Mouse (Mus musculus): Measurements from ENCODE around the gene Gzmk.

Gzmk gene

DNA sequence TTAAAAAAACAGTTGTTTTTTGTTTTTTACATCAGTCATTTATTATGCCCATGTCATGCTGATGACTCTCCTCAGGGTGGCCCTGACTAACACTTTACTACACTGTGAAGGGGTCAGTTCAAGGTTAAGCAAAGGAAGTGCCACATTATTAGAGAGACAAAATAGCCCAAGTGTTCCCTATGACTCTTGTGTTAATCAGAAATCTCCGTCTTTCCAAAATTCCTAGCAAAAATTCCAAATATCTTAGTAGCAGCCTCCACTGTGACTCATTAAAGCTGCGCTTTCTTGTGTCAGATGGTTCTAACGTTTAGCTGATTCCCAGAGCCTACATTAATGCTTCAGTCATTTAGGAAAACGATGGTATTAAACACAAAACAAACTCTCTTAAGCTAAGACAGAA lies 23.5 kb downstream of the Gzmk start:
- no peak for DNase-seq

GRCm38 (mm10) chr13:113201631-113202030 lies 24.1 kb downstream of the Gzmk start:
- DNase-seq: no peak

DNA sequence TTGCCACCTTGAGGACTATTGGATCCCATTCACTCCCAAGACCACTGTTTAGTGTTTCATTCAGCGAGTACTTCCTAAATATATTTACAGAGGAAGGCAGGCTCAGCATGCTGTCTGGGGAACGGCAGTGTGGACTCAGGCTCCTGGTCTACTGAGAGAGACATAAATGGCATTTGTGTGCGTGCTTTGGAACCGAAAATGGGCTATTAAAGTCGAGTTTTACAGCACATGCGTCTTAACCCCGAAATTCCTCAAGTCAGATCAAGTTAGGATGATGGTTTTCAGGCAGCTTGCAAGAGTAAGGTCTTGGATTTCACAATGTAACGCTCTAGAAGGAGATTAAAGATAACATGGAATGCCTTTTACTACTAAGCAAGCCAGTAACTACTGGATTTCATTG lies 25.0 kb downstream of the Gzmk start:
- DNase-seq: no peak

- no peak for DNase-seq
These were observed 26.4 kb downstream of the Gzmk start for GRCm38 (mm10) chr13:113199331-113199730.

DNA sequence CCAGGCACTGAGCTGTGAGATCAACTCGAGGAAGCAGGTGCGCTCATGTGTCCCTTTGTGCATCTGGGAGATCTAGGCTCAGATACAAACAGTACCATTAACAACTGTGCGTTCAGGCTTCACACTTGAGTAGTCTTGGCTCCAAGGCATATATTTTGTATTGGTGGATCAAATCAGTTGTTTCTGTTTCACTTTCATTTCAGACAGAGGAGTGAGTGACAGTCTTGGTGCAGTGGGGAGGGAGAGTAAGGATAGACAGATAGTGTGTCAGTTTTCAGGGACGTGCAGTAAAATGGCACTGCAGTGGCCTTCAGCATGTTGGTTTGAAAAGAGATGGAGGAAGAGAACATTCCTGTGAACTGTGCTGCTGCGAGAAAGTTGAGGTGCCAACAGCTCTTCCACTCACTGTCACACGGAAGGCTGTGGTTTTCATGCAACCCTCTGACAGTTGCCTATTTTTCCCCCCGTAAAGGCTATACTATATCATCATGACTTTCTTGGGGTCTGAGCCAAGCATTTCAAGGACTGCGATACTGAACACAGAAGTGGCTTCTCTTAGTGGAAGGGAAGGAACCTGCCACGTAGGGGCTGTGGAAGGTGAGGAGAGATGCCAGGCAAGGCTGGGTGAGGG lies 27.7 kb downstream of the Gzmk start:
- peak; percentile 9 to 11 for DNase-seq

DNA sequence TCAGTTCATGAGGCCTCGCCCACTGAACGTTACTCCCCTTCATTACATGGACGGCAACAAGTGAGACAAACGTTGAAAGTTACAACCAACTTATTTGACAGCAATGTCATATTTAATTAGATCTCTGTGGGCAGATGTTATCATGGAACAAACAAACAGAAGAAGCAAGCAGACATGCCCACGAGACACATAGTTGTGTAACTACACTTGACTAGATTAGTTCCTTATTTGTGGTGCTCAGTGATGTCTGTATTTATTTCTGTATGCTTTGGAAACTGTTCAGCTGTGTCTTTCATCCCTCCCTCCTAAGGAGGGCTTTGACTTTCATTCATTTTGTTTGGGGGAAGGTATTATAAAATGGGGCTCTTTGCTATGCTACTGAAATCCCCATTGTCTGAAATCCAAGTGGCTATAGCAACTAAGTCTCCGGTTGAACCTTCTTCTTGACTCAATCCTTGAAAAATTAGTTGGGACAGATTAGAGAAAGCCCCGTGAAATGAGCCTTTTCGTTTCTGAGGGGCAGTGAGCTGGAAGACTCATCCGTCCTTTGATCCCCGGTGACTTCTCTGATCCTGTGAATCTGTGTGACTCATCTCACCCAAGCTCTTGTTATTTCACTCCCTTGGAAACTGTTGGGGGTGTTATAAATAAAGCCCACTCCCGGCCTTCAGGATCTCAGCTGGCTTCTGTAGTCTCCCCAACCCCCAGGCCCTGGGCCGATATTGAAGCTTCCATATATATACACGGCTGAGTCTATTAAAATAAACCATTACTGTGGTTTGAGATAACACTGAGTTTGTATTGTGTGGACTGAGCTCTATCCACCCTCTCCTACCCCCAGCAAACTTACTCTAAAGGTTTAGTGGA lies 28.7 kb downstream of the Gzmk start:
- DNase-seq: no peak

DNA sequence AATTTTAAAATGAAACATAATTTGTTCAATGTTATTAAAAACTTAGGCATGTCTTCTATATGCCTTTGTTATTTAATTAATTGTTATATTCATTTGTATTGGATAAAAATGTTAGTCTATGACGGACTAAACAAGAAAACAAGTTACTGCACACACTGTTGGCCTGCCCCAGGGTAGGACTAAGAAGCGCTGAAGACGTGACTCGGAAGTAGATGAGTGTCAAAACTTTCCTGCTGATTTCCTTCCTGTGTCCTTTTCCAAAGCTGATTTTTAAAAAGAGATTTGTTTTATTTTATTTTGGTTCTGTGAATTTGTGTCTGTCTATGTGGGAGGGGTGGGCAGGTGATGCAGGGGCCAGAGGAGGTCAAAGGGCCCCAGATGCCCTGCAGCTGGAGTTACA lies 42.0 kb downstream of the Gzmk start:
- DNase-seq: no peak

- no peak for DNase-seq
These were observed 42.4 kb downstream of the Gzmk start for GRCm38 (mm10) chr13:113183310-113183709.

GRCm38 (mm10) chr13:113174162-113174561 lies 51.5 kb downstream of the Gzmk start:
- DNase-seq: no peak

DNA sequence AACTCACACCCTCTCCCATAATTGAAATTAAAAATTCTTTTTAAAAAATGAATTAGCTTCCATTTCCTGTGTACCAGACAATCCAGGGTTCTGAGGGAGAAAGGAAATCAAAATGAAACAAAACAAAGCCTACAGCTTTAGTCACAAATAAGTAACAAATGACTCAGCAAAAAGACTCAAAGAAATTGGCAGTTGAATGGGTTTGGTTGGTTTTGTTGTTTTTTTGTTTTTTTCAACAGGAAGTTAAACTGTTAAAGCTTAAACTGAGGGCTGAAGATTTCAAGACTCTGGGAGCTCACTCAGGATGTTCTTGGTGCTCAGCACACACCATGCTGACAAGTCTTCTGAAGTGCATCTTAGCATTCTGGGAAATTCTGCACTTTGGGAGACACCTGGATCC lies 55.5 kb downstream of the Gzmk start:
- no peak for DNase-seq

- DNase-seq: no peak
These were observed 57.6 kb downstream of the Gzmk start for GRCm38 (mm10) chr13:113168018-113168534.

DNA sequence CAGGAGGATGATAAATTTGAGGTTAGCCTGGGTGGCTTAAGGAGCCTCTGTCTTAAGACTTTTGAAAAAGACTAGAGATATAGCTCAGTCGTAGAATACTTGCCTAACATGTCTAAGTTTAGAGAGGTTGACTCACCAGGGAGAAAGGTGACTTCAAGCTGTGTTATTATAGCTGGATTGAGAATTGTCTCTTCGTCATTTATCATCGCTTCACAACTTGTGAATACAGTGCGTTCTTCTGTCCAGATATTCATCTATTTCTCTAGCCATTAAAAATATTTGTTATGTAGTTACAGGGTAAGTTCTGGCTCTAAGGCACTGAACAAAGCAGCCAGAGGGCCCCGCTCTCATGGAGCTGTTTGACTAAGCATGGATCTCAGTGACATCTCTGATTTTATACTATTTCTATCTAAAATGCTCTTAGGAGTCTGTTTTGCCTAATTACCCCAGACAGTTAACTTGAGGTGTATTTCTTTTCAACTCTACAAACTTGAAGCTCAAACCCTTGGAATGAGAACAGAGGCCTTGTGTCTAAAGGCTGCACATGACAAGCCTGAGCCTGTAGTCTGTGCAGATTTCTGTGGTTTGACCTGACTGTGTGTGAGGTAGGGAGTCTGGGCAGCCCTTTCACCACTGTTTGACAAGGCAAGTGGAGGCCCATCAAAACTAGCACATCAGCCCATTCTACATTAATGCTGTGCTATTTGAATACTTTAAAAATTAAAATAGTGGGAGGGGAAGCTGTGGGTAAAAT lies 61.3 kb downstream of the Gzmk start:
- no peak for DNase-seq

DNA sequence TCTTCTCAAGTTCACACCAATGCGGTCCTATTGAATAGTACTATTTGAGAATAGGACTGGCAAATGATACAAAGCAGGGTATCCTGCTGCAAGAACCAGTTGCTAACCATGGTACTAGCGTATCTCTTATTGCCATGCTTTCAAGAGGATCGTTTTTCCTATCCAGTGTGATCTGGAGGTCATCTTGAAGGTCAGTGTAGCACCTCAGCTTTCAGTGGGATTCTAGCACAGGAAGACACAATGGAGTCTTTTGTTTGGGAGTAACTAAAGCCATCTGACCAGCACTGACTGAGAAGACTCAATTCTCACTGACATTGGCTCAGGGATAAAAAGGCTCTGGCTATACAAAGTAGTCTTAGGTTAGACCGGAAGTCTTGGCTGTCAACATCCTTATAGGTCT lies 74.2 kb downstream of the Gzmk start:
- DNase-seq: no peak

DNA sequence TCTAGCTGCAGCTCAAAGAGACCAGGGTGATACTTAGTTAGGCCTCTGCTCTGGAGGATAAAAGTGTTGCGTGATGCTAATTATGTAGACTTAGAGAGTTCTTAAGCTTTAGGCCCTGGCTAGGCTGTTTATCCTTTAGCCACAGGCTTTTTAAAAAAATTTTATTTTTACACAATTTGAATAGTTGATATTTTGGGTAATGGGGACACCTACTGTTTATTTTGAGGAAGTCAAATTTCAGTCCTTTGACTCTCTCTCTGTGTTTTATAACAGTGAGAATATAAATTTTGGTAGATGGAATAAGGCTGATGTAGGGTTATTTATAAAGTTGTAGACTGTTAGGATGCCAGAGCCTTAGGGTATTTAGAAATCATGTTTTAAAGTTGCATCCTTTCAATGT lies 86.1 kb downstream of the Gzmk start:
- DNase-seq: no peak

DNA sequence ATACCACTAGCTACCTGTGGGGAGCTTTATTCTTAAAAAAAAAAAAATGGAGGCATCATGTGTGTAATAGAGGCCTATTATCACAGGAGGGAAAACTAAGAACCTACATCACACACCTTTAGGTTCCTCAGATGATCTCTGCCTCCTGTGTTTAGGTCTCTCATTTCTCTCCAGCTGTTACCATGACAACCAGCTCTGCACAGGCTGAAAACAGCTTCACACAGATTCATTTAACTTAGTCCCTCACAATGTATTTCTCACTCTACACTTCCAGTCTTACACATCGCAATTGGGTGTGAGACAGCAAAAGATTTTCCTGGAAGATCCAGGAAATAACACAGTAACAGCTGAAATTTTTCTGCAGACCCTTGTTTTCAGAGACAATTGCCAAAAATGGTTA lies 95.7 kb downstream of the Gzmk start:
- DNase-seq: no peak
